Mouse (Mus musculus) MEL (cell line): ENCODE measurements around the gene Tnfrsf13c. TPM values are rescaled to one million over a fixed set of nuclear protein-coding genes. Genes with fewer than 3 reads are reported as not detected.

Experiments
- DNase-seq: peaks from one replicate; pipeline ENCODE4 v3.0.0; 2011; ENCODE audit warnings: low read depth, low spot score
- H3K27ac ChIP-seq: 2 replicates; pipeline ENCODE4 v1.5.1; 2012; ENCODE audit warnings: low read depth, mild to moderate bottlenecking, control low read depth, low read length, moderate library complexity; ENCODE audit not compliant: control insufficient read depth
- H3K27me3 ChIP-seq, 2 experiments: fragments of 150-350 bp in 1 of 2; sonication (generic) in 1 of 2; 2 replicates each; pipeline ENCODE4 v1.6.1; 2012; ENCODE audit warnings: low read length in 2 of 2, mild to moderate bottlenecking in 2 of 2, improper control_type of control experiment in 1 of 2, moderate library complexity in 1 of 2; ENCODE audit not compliant: insufficient read depth in 2 of 2, control insufficient read depth in 1 of 2
- H3K36me3 ChIP-seq, 2 experiments: 2 replicates each; pipeline ENCODE4 v1.6.1; 2012 to 2014; ENCODE audit warnings: low read length in 2 of 2, improper control_type of control experiment in 1 of 2, inconsistent platforms in 1 of 2, mild to moderate bottlenecking in 1 of 2; ENCODE audit not compliant: insufficient read depth in 2 of 2, control insufficient read depth in 1 of 2
- H3K4me1 ChIP-seq, 2 experiments: fragments of 150-350 bp in 1 of 2; sonication (generic) in 1 of 2; 2 replicates each; pipeline ENCODE4 v1.6.1; 2012; ENCODE audit warnings: low read length in 2 of 2, improper control_type of control experiment in 1 of 2, mild to moderate bottlenecking in 1 of 2; ENCODE audit not compliant: insufficient read depth in 2 of 2, control insufficient read depth in 1 of 2
- H3K4me3 ChIP-seq, 2 experiments: fragments of 150-350 bp in 1 of 2; sonication (generic) in 1 of 2; 2 replicates each; pipeline ENCODE4 v1.5.1; 2012; ENCODE audit warnings: low read depth in 2 of 2, low read length in 2 of 2, mild to moderate bottlenecking in 2 of 2, moderate library complexity in 2 of 2, control low read depth in 1 of 2, improper control_type of control experiment in 1 of 2; ENCODE audit not compliant: control insufficient read depth in 1 of 2, insufficient read depth in 1 of 2
- H3K79me2 ChIP-seq: 2 replicates; pipeline ENCODE4 v1.6.1; 2012; ENCODE audit warnings: mild to moderate bottlenecking, low read length, moderate library complexity; ENCODE audit not compliant: control insufficient read depth, poor library complexity, insufficient read depth
- H3K9ac ChIP-seq: 2 replicates; pipeline ENCODE4 v1.6.1; 2012; ENCODE audit warnings: low read depth, mild to moderate bottlenecking, control low read depth, low read length, moderate library complexity; ENCODE audit not compliant: control insufficient read depth, poor library complexity, severe bottlenecking
- H3K9me3 ChIP-seq: fragments of 150-350 bp; sonication (generic); replicated peaks from 2 replicates; pipeline ENCODE4 v1.6.1; 2012; ENCODE audit warnings: mild to moderate bottlenecking, low read length, improper control_type of control experiment, moderate library complexity; ENCODE audit not compliant: insufficient read depth
- CHD2 ChIP-seq: IDR thresholded peaks from 2 replicates; pipeline ENCODE4 v1.6.1; 2011; ENCODE audit warnings: low read length, improper control_type of control experiment
- CTCF ChIP-seq, 3 experiments: IDR thresholded peaks in 2 of 3; conservative IDR thresholded peaks in 1 of 3; 2 replicates each; pipeline ENCODE4 v1.5.1; 2011 to 2012; ENCODE audit warnings: low read length in 3 of 3, low read depth in 2 of 3, mild to moderate bottlenecking in 2 of 3, improper control_type of control experiment in 1 of 3, inconsistent platforms in 1 of 3, mixed read lengths in 1 of 3, moderate library complexity in 1 of 3; ENCODE audit not compliant: control insufficient read depth in 1 of 3, insufficient read depth in 1 of 3, poor library complexity in 1 of 3, severe bottlenecking in 1 of 3
- GABPA ChIP-seq: IDR thresholded peaks from 2 replicates; pipeline ENCODE4 v1.6.1; 2012; ENCODE audit warnings: low read depth, mild to moderate bottlenecking, inconsistent platforms, low read length, improper control_type of control experiment, moderate library complexity
- JUND ChIP-seq: IDR thresholded peaks from 2 replicates; pipeline ENCODE4 v1.6.1; 2011; ENCODE audit warnings: low read depth, mild to moderate bottlenecking, improper control_type of control experiment, low read length
- MAX ChIP-seq: IDR thresholded peaks from 2 replicates; pipeline ENCODE4 v1.6.1; 2011; ENCODE audit warnings: low read length, improper control_type of control experiment
- MYC ChIP-seq: IDR thresholded peaks from 2 replicates; pipeline ENCODE4 v1.6.1; 2011; ENCODE audit warnings: low read depth, mild to moderate bottlenecking, low read length, improper control_type of control experiment, moderate library complexity
- POLR2AphosphoS2 ChIP-seq: IDR thresholded peaks from 2 replicates; pipeline ENCODE4 v1.6.1; 2011; ENCODE audit warnings: low read length, improper control_type of control experiment
- POLR2AphosphoS5 ChIP-seq: IDR thresholded peaks from 2 replicates; pipeline ENCODE4 v1.6.1; 2012; ENCODE audit warnings: low read depth, borderline replicate concordance, mild to moderate bottlenecking, inconsistent platforms, low read length, moderate library complexity, mixed read lengths
- RAD21 ChIP-seq: IDR thresholded peaks from 2 replicates; pipeline ENCODE4 v1.6.1; 2011; ENCODE audit warnings: mild to moderate bottlenecking, low read depth, low read length, improper control_type of control experiment
- RCOR1 ChIP-seq: IDR thresholded peaks from 2 replicates; pipeline ENCODE4 v1.6.1; 2012; ENCODE audit warnings: low read depth, mild to moderate bottlenecking, inconsistent platforms, low read length, improper control_type of control experiment
- SIN3A ChIP-seq: IDR thresholded peaks from 2 replicates; pipeline ENCODE4 v1.6.1; 2012; ENCODE audit warnings: low read length, improper control_type of control experiment, inconsistent platforms
- SMC3 ChIP-seq: IDR thresholded peaks from 2 replicates; pipeline ENCODE4 v1.6.1; 2011; ENCODE audit warnings: low read depth, low read length, improper control_type of control experiment
- TBP ChIP-seq: IDR thresholded peaks from 2 replicates; pipeline ENCODE4 v1.8.0; 2011; ENCODE audit warnings: low read depth, low read length, improper control_type of control experiment
- ZC3H11A ChIP-seq: IDR thresholded peaks from 2 replicates; pipeline ENCODE4 v1.6.1; 2012; ENCODE audit warnings: low read depth, mild to moderate bottlenecking, inconsistent platforms, low read length, improper control_type of control experiment
- ZKSCAN1 ChIP-seq: IDR thresholded peaks from 2 replicates; pipeline ENCODE4 v1.6.1; 2012; ENCODE audit warnings: low read depth, mild to moderate bottlenecking, inconsistent platforms, low read length, improper control_type of control experiment, moderate library complexity
- ZNF384 ChIP-seq: IDR thresholded peaks from 2 replicates; pipeline ENCODE4 v1.6.1; 2012; ENCODE audit warnings: low read depth, mild to moderate bottlenecking, inconsistent platforms, low read length, improper control_type of control experiment
- polyA plus RNA-seq, 2 experiments: library from polyadenylated mRNA; stranded (reverse) in 1 of 2; unstranded in 1 of 2; fragments of >175 nt in 1 of 2; fragments of >200 nt in 1 of 2; gene quantifications; 2 replicates each; pipeline versions ENCODE4 v1.2.1 to v1.2.4; 2012; ENCODE audit warnings: low replicate concordance in 2 of 2, low read depth in 1 of 2; ENCODE audit not compliant: insufficient read length in 2 of 2, insufficient read depth in 1 of 2, missing spikeins in 1 of 2
- total RNA-seq: library from RNA; depleted of rRNA; stranded (reverse); fragments of 300-350 nt; gene quantifications from 2 replicates; pipeline ENCODE4 v1.2.3, GENCODE M21; 2012

Gene Tnfrsf13c
- total and polyA plus RNA-seq, 3 experiments, result 0.63 to 1.5 TPM; not detected in 1

GRCm38 (mm10) chr15:82243742-82244114 lies 19.6 kb upstream of the Tnfrsf13c start (continued):
- no peak for TF ChIP-seq RCOR1

DNA sequence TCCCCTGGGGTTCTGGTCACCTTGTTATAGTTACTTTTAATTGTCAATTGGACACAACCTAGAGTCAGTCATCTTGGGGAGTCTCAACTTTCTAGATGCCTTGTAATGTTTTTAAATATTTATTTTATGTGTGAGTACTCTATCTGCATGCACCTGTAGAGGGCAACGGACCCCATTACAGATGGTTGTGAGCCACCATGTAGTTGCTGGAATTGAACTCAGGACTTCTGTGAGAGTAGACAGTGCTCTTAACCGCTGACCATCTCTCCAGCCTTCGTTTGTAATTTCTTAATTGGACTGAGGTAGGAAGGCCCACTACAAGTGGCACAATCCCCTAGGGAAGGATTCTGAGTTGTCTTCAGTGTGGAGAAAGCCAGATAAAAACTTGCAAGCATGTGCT lies 19.1 kb upstream of the Tnfrsf13c start:
- H3K4me1 ChIP-seq, result peaks cover 0 to 6% of the 10 kb centered on the region in 2 experiments; a peak in 2 of 4 replicates
- H3K27ac ChIP-seq, result peak overlapping the region; percentile 61
- peak overlapping the region; percentile 86 for H3K9ac ChIP-seq
- peak overlapping the region; percentile 68 to 78 for H3K4me3 ChIP-seq
- H3K79me2 ChIP-seq, result peaks cover 1% of the 10 kb centered on the region; the same call in 1 of the 2 replicates
- no peak for DNase-seq
- H3K36me3 ChIP-seq, result peaks cover 0 to 4% of the 10 kb centered on the region in 2 experiments; a peak in 2 of 4 replicates
- TF ChIP-seq JUND, result no peak
- no peak for TF ChIP-seq ZNF384
- TF ChIP-seq CTCF (IDR thresholded peaks at IDR 0.05 in 2 of 3, conservative IDR thresholded peaks at IDR 0.05 in 1 of 3; ENCODE audit: control insufficient read depth in 1 of 3, insufficient read depth in 1 of 3, low read depth in 2 of 3, low read length in 3 of 3, poor library complexity in 1 of 3, severe bottlenecking in 1 of 3), result peak in 1 of 3 experiments; percentile 12; a peak in 1 of 6 replicates
- no peak for TF ChIP-seq TBP
- H3K9me3 ChIP-seq, result no peaks in the 10 kb centered on the region
- H3K27me3 ChIP-seq, result peaks cover 0 to 2% of the 10 kb centered on the region in 2 experiments; a peak in 1 of 4 replicates

DNA sequence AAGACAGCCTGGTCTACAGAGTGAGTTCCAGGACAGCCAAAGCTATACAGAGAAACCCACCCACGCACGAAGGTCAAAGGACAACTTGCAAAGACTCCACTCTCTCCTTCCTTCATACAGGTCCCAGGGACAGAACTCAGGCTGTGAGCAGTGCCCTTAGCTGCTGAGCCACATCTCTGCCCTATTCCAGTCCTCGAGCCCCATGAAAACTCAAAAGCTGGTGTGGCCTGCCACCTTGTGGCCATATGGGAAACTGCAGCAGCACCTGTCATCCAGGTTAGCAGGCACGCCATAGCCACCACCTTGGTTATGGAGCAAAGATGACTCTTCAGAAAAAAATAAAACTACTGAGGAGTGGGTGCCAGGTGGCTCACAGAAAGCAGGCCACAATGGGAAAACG lies 12.4 kb upstream of the Tnfrsf13c start:
- TF ChIP-seq ZKSCAN1 (no peak), RAD21 (peak; percentile 99), ZC3H11A (peak; percentile 96), POLR2AphosphoS5 (no peak), SIN3A (peak; percentile 61; the same call in 1 of the 2 replicates), SMC3 (peak; percentile 95), CTCF (IDR thresholded peaks at IDR 0.05 in 2 of 3, conservative IDR thresholded peaks at IDR 0.05 in 1 of 3; ENCODE audit: control insufficient read depth in 1 of 3, insufficient read depth in 1 of 3, low read depth in 2 of 3, low read length in 3 of 3, poor library complexity in 1 of 3, severe bottlenecking in 1 of 3) (peak; percentile 94 to 99 (median 97)), POLR2AphosphoS2 (no peak), CHD2 (no peak), GABPA (no peak), MAX (no peak), MYC (0 out of 2 replicates have a peak, but pooled peaks have one; percentile 23)
- no peaks in the 10 kb centered on the region for H3K36me3 ChIP-seq
- H3K27ac ChIP-seq, result no peak overlapping the region
- no peak overlapping the region for H3K9ac ChIP-seq
- peak; percentile 77 for DNase-seq
- H3K27me3 ChIP-seq, result no peaks in the 10 kb centered on the region
- no peaks in the 10 kb centered on the region for H3K4me1 ChIP-seq
- H3K4me3 ChIP-seq, result no peak overlapping the region
- H3K9me3 ChIP-seq, result no peaks in the 10 kb centered on the region
- no peaks in the 10 kb centered on the region for H3K79me2 ChIP-seq
